ENCODE assay signal across 23 mouse cellular contexts in genomic region chr8:105311718-105312117, GRCm38 (mm10). TPM values are rescaled to one million over a fixed set of nuclear protein-coding genes. Genes with fewer than 3 reads are reported as not detected.
DNase-seq lines count a peak whose midpoint lies in the region; ATAC-seq and TF ChIP-seq lines count a peak whose summit lies in the region.
"Had no signal": no experiment of that assay in that cellular context is flagged by ENCODE, and none has a peak within 500 bp of the region (broad histone marks: within the 10 kb centered on the region; RNA-seq: fewer than 3 reads in every experiment).

No protein-coding gene starts in this region.

- no peak for TF ChIP-seq CTCF in cerebellum, adult 2 months (IDR thresholded peaks at IDR 0.05; ENCODE audit: borderline replicate concordance, insufficient read depth, low read depth, low read length)
- TF ChIP-seq CTCF in layer of hippocampus, adult 2 months (conservative IDR thresholded peaks at IDR 0.05), result peak; percentile 42
- TF ChIP-seq CTCF in liver, postnatal 0 days (IDR thresholded peaks at IDR 0.05; ENCODE audit: low read depth), result peak; percentile 52

- no peak overlapping the region for H3K9ac ChIP-seq in liver, embryonic 11.5 days (ENCODE audit: low read depth, low read length)
- H3K9ac ChIP-seq in liver, postnatal 0 days (replicated peaks), result no peak overlapping the region
- H3K9ac ChIP-seq: embryonic facial prominence, embryonic 15.5 days; hindbrain, embryonic 14.5 days; limb, embryonic 15.5 days; neural tube, embryonic 15.5 days had no signal

- no peaks in the 10 kb centered on the region for H3K9me3 ChIP-seq in liver, embryonic 11.5 days (ENCODE audit: control insufficient read depth, low read length)
- no peaks in the 10 kb centered on the region for H3K9me3 ChIP-seq in liver, postnatal 0 days (ENCODE audit: low read length)
- H3K9me3 ChIP-seq: embryonic facial prominence, embryonic 15.5 days; heart, embryonic 10.5 days; limb, embryonic 15.5 days; neural tube, embryonic 15.5 days had no signal

- no peak overlapping the region for H3K4me3 ChIP-seq in cerebellum, adult 2 months (replicated peaks; ENCODE audit: insufficient read depth, low read depth, low read length)
- no peak overlapping the region for H3K4me3 ChIP-seq in layer of hippocampus, adult 2 months
- H3K4me3 ChIP-seq in liver, embryonic 11.5 days (ENCODE audit: low read depth, low read length), result no peak overlapping the region
- H3K4me3 ChIP-seq in liver, postnatal 0 days (ENCODE audit: low read depth, low read length), result no peak overlapping the region
- H3K4me3 ChIP-seq: embryonic facial prominence, embryonic 15.5 days; heart, embryonic 10.5 days; left cerebral cortex, adult 2 months; limb, embryonic 15.5 days; neural tube, embryonic 15.5 days had no signal

- peaks cover 40% of the 10 kb centered on the region for H3K36me3 ChIP-seq in liver, embryonic 11.5 days (ENCODE audit: control insufficient read depth, insufficient read depth, low read length)
- peaks cover 76% of the 10 kb centered on the region for H3K36me3 ChIP-seq in liver, postnatal 0 days (replicated peaks; ENCODE audit: insufficient read depth, low read length)

- H3K4me1 ChIP-seq in cerebellum, adult 2 months (ENCODE audit: control insufficient read depth, insufficient read depth, low read length), result peaks cover 65% of the 10 kb centered on the region
- H3K4me1 ChIP-seq in liver, embryonic 11.5 days (replicated peaks; ENCODE audit: control insufficient read depth, insufficient read depth, low read length), result peaks cover 29% of the 10 kb centered on the region
- peaks cover 7% of the 10 kb centered on the region; the same call in 1 of the 2 replicates for H3K4me1 ChIP-seq in liver, postnatal 0 days (ENCODE audit: insufficient read depth)
- H3K4me1 ChIP-seq: embryonic facial prominence, embryonic 15.5 days; limb, embryonic 15.5 days; neural tube, embryonic 15.5 days had no signal

- DNase-seq in cerebellum, adult 2 months, result no peak
- no peak for DNase-seq in cerebellum, postnatal 36 days
- DNase-seq in layer of hippocampus, adult 2 months (ENCODE audit: low spot score in 2 of 2), result no peak
- no peak for DNase-seq in layer of hippocampus, postnatal 10 days (ENCODE audit: low spot score in 2 of 2)
- no peak for DNase-seq in liver, embryonic 11.5 days (ENCODE audit: low spot score)
- no peak for DNase-seq in liver, postnatal 0 days
- no peak for DNase-seq in heart, adult 9 months (ENCODE audit: low spot score in 2 of 2)
- DNase-seq in thymus, postnatal 4 days, result no peak
- DNase-seq: adrenal gland, postnatal 10 days; cerebellum, adult 8-10 months; heart, postnatal 4 days; kidney, postnatal 4 days; layer of hippocampus, adult 9-11 months; right cerebral cortex, adult 18-20 months had no signal

- TF ChIP-seq POLR2A in cerebellum, adult 2 months (IDR thresholded peaks at IDR 0.05; ENCODE audit: borderline replicate concordance, insufficient read depth, low read length), result no peak

- TF ChIP-seq EP300 in liver, postnatal 0 days (IDR thresholded peaks at IDR 0.05; ENCODE audit: low read depth), result peak; percentile 56; the same call in 1 of the 2 replicates

- H3K27me3 ChIP-seq in cerebellum, adult 2 months (ENCODE audit: control insufficient read depth, insufficient read depth, low read length), result no peaks in the 10 kb centered on the region
- no peaks in the 10 kb centered on the region for H3K27me3 ChIP-seq in liver, embryonic 11.5 days (replicated peaks; ENCODE audit: control insufficient read depth, insufficient read depth, low read length)
- no peaks in the 10 kb centered on the region for H3K27me3 ChIP-seq in liver, postnatal 0 days (ENCODE audit: insufficient read depth, low read length)
- H3K27me3 ChIP-seq: embryonic facial prominence, embryonic 15.5 days; limb, embryonic 15.5 days; neural tube, embryonic 15.5 days had no signal

- 48% methylated on average over 1 of the region's 1 CpGs for WGBS in cerebellum, adult 2 months
- 54% methylated on average over 1 of the region's 1 CpGs for WGBS in liver, embryonic 11.5 days
- 59% methylated on average over 1 of the region's 1 CpGs for WGBS in liver, postnatal 0 days (ENCODE audit: insufficient replicate concordance)

- H3K27ac ChIP-seq in cerebellum, adult 2 months (ENCODE audit: insufficient read depth, low read length), result 0 out of 2 replicates have a peak overlapping the region, but pooled peaks have one; percentile 11
- H3K27ac ChIP-seq in layer of hippocampus, adult 2 months, result no peak overlapping the region; the same call in 1 of the 2 replicates
- peak overlapping the region; percentile 55; the same call in 1 of the 2 replicates for H3K27ac ChIP-seq in liver, embryonic 11.5 days (ENCODE audit: low read depth, low read length)
- H3K27ac ChIP-seq in liver, postnatal 0 days (ENCODE audit: low read depth), result no peak overlapping the region
- H3K27ac ChIP-seq: embryonic facial prominence, embryonic 15.5 days; heart, embryonic 10.5 days; hindbrain, embryonic 14.5 days; left cerebral cortex, adult 2 months; limb, embryonic 15.5 days; macrophage; neural tube, embryonic 15.5 days had no signal

- H3K4me2 ChIP-seq in liver, embryonic 11.5 days, result no peak overlapping the region
- no peak overlapping the region for H3K4me2 ChIP-seq in liver, postnatal 0 days (ENCODE audit: low read depth, low read length)
- H3K4me2 ChIP-seq: embryonic facial prominence, embryonic 15.5 days; hindbrain, embryonic 14.5 days; limb, embryonic 15.5 days; neural tube, embryonic 15.5 days had no signal

- peak; percentile 63 for ATAC-seq in liver, embryonic 11.5 days (replicated peaks; ENCODE audit: low FRiP score)
- ATAC-seq in liver, postnatal 0 days, result peak; percentile 64
- ATAC-seq: intestine, embryonic 16.5 days; midbrain, embryonic 16.5 days had no signal

RNA-seq across cellular contexts. Expression of gene Elmo3, which starts 6.3 kb away (rescaled TPM):
- 12.4 and 15.2 TPM in 2 replicates for polyA plus RNA-seq in cerebellum, adult 2 months (2012; rRNA removed)
- total RNA-seq in layer of hippocampus, adult 2 months (2021), result 1 to 10 TPM in 1 of 2 experiments, under 1 TPM in 1; 0.84 to 1.2 TPM
- 1 to 10 TPM; 1.2 to 2.0 TPM for total RNA-seq in layer of hippocampus, postnatal 10 days (2021)
- polyA plus RNA-seq in liver, embryonic 11.5 days (2014; fragmentation: Nextera tagmentation; extraction: Ambion mirVana), result 2.6 and 3.0 TPM in 2 replicates
- polyA plus RNA-seq in liver, postnatal 0 days (2015; fragmentation: Nextera tagmentation; extraction: Ambion mirVana), result 7.8 TPM in 2 replicates

RNA-seq across cellular contexts. Expression of gene E2f4, which starts 14.3 kb away (rescaled TPM):
- polyA plus RNA-seq in cerebellum, adult 2 months (2012; rRNA removed), result 81.6 and 91.5 TPM in 2 replicates
- 10 to 100 TPM; 36.1 to 39.0 TPM for total RNA-seq in layer of hippocampus, adult 2 months (2021)
- 10 to 100 TPM; 31.9 to 33.5 TPM for total RNA-seq in layer of hippocampus, postnatal 10 days (2021)
- polyA plus RNA-seq in liver, embryonic 11.5 days (2014; fragmentation: Nextera tagmentation; extraction: Ambion mirVana), result 266 and 301 TPM in 2 replicates
- polyA plus RNA-seq in liver, postnatal 0 days (2015; fragmentation: Nextera tagmentation; extraction: Ambion mirVana), result 62.9 and 65.7 TPM in 2 replicates

RNA-seq across cellular contexts. Expression of gene Lrrc29, which starts 14.4 kb away (rescaled TPM):
- 5.0 and 6.3 TPM in 2 replicates for polyA plus RNA-seq in cerebellum, adult 2 months (2012; rRNA removed)
- total RNA-seq in layer of hippocampus, adult 2 months (2021), result 1 to 10 TPM; 7.6 to 7.7 TPM
- 1 to 10 TPM; 4.9 to 6.7 TPM for total RNA-seq in layer of hippocampus, postnatal 10 days (2021)
- polyA plus RNA-seq in liver, embryonic 11.5 days (2014; fragmentation: Nextera tagmentation; extraction: Ambion mirVana), result 5.7 and 6.2 TPM in 2 replicates
- 7.7 and 7.8 TPM in 2 replicates for polyA plus RNA-seq in liver, postnatal 0 days (2015; fragmentation: Nextera tagmentation; extraction: Ambion mirVana)

RNA-seq across cellular contexts. Expression of gene Tmem208, which starts 14.4 kb away (rescaled TPM):
- 106 and 110 TPM in 2 replicates for polyA plus RNA-seq in cerebellum, adult 2 months (2012; rRNA removed)
- 10 to 100 TPM; 40.3 to 40.9 TPM for total RNA-seq in layer of hippocampus, adult 2 months (2021)
- total RNA-seq in layer of hippocampus, postnatal 10 days (2021), result 10 to 100 TPM; 43.4 to 46.6 TPM
- polyA plus RNA-seq in liver, embryonic 11.5 days (2014; fragmentation: Nextera tagmentation; extraction: Ambion mirVana), result 138 and 142 TPM in 2 replicates
- polyA plus RNA-seq in liver, postnatal 0 days (2015; fragmentation: Nextera tagmentation; extraction: Ambion mirVana), result 75.2 and 75.4 TPM in 2 replicates

RNA-seq across cellular contexts. Expression of gene Exoc3l, which starts 15.8 kb away (rescaled TPM):
- 17.0 and 20.0 TPM in 2 replicates for polyA plus RNA-seq in cerebellum, adult 2 months (2012; rRNA removed)
- total RNA-seq in layer of hippocampus, adult 2 months (2021), result 1 to 10 TPM; 1.4 TPM
- 1 to 10 TPM; 3.7 to 5.9 TPM for total RNA-seq in layer of hippocampus, postnatal 10 days (2021)
- polyA plus RNA-seq in liver, embryonic 11.5 days (2014; fragmentation: Nextera tagmentation; extraction: Ambion mirVana), result 13.7 and 19.6 TPM in 2 replicates
- 6.6 and 7.1 TPM in 2 replicates for polyA plus RNA-seq in liver, postnatal 0 days (2015; fragmentation: Nextera tagmentation; extraction: Ambion mirVana)
- polyA plus RNA-seq: macrophage had no signal

Comparison
In these comparisons a context has a peak if more than half of its experiments do, and no peak if none do; other contexts are left out.
1. H3K27ac ChIP-seq: peak in cerebellum, adult 2 months (single experiment) and liver, embryonic 11.5 days (single experiment); none in layer of hippocampus, adult 2 months (single experiment) and liver, postnatal 0 days (single experiment).